Mouse (Mus musculus): Measurements from ENCODE around the gene Prx. TPM values are rescaled to one million over a fixed set of nuclear protein-coding genes. Genes with fewer than 3 reads are reported as not detected.

Prx gene
- polyA plus RNA-seq (2012; fragmentation: generic; extraction: Trizol) = 5.3 TPM
- long read RNA-seq, experiment 1 = 0 reads
- long read RNA-seq, experiment 2, full-length matches to known transcripts = 22 of 27 reads
- long read RNA-seq, experiment 2, partial matches to known transcripts = 4 of 27 reads
- long read RNA-seq, experiment 2, other reads (novel, unspliced or antisense) = 1 of 27 reads

GRCm38 (mm10) chr7:27499036-27499435 is at the start of gene Prx:
Prx (plus strand) TSS chr7:27499324.
- Histone ChIP-seq H3K36me3 (ENCODE audit: control insufficient read depth, insufficient read depth) (no peaks in the 10 kb centered on the region), H3K79me2 (ENCODE audit: control insufficient read depth, insufficient read depth) (no peaks in the 10 kb centered on the region), H3K4me3 (ENCODE audit: insufficient read depth, poor library complexity, severe bottlenecking) (no peak within 1 kb of the TSS), H3K79me3 (ENCODE audit: low read depth) (no peaks in the 10 kb centered on the region), H3ac (ENCODE audit: control insufficient read depth, insufficient read length, low read depth) (no peak within 1 kb of the TSS), H3K27me3 (ENCODE audit: control insufficient read depth, insufficient read depth, insufficient read length) (no peaks in the 10 kb centered on the region)
- TF ChIP-seq MYOD1 (IDR thresholded peaks at IDR 0.05; ENCODE audit: control insufficient read depth, insufficient read length, low read depth) (no peak), MAX (IDR thresholded peaks at IDR 0.05) (no peak), FOSL1 (IDR thresholded peaks at IDR 0.05; ENCODE audit: insufficient read depth, low read length, poor library complexity, severe bottlenecking) (no peak), MYOG (IDR thresholded peaks at IDR 0.05; ENCODE audit: control insufficient read depth, extremely low read depth, insufficient read length) (no peak), CTCF (IDR thresholded peaks at IDR 0.05; ENCODE audit: control insufficient read depth, insufficient read depth, insufficient read length) (no peak), USF1 (IDR thresholded peaks at IDR 0.05; ENCODE audit: low read depth) (no peak), CEBPB (IDR thresholded peaks at IDR 0.05; ENCODE audit: low read depth) (no peak)

GRCm38 (mm10) chr7:27451359-27451758 is 47.8 kb upstream of the Prx start:
- Histone ChIP-seq H3K79me2 (ENCODE audit: control insufficient read depth, insufficient read depth) (no peaks in the 10 kb centered on the region), H3K79me3 (ENCODE audit: low read depth) (no peaks in the 10 kb centered on the region), H3ac (ENCODE audit: control insufficient read depth, insufficient read length, low read depth) (no peak overlapping the region), H3K36me3 (ENCODE audit: control insufficient read depth, insufficient read depth) (no peaks in the 10 kb centered on the region), H3K4me3 (ENCODE audit: insufficient read depth, poor library complexity, severe bottlenecking) (no peak overlapping the region), H3K27me3 (ENCODE audit: control insufficient read depth, insufficient read depth, insufficient read length) (peaks cover 5% of the 10 kb centered on the region)
- no peak for TF ChIP-seq FOSL1 (IDR thresholded peaks at IDR 0.05; ENCODE audit: insufficient read depth, low read length, poor library complexity, severe bottlenecking)
- TF ChIP-seq MYOG (IDR thresholded peaks at IDR 0.05; ENCODE audit: control insufficient read depth, extremely low read depth, insufficient read length) = no peak
- TF ChIP-seq MYOD1 (IDR thresholded peaks at IDR 0.05; ENCODE audit: control insufficient read depth, insufficient read length, low read depth) = no peak
- TF ChIP-seq CEBPB (IDR thresholded peaks at IDR 0.05; ENCODE audit: low read depth) = no peak
- TF ChIP-seq CTCF (IDR thresholded peaks at IDR 0.05; ENCODE audit: control insufficient read depth, insufficient read depth, insufficient read length) = no peak
- TF ChIP-seq USF1 (IDR thresholded peaks at IDR 0.05; ENCODE audit: low read depth) = no peak
- no peak for TF ChIP-seq MAX (IDR thresholded peaks at IDR 0.05)

- Histone ChIP-seq H3K27me3 (ENCODE audit: control insufficient read depth, insufficient read depth, insufficient read length) (no peaks in the 10 kb centered on the region), H3K36me3 (ENCODE audit: control insufficient read depth, insufficient read depth) (no peaks in the 10 kb centered on the region), H3K79me3 (ENCODE audit: low read depth) (no peaks in the 10 kb centered on the region), H3K4me3 (ENCODE audit: insufficient read depth, poor library complexity, severe bottlenecking) (no peak overlapping the region), H3K79me2 (ENCODE audit: control insufficient read depth, insufficient read depth) (no peaks in the 10 kb centered on the region), H3ac (ENCODE audit: control insufficient read depth, insufficient read length, low read depth) (no peak overlapping the region)
- TF ChIP-seq CEBPB (IDR thresholded peaks at IDR 0.05; ENCODE audit: low read depth) = no peak
- no peak for TF ChIP-seq CTCF (IDR thresholded peaks at IDR 0.05; ENCODE audit: control insufficient read depth, insufficient read depth, insufficient read length)
- TF ChIP-seq USF1 (IDR thresholded peaks at IDR 0.05; ENCODE audit: low read depth) = no peak
- TF ChIP-seq FOSL1 (IDR thresholded peaks at IDR 0.05; ENCODE audit: insufficient read depth, low read length, poor library complexity, severe bottlenecking) = no peak
- no peak for TF ChIP-seq MAX (IDR thresholded peaks at IDR 0.05)
- TF ChIP-seq MYOG (IDR thresholded peaks at IDR 0.05; ENCODE audit: control insufficient read depth, extremely low read depth, insufficient read length) = no peak
- no peak for TF ChIP-seq MYOD1 (IDR thresholded peaks at IDR 0.05; ENCODE audit: control insufficient read depth, insufficient read length, low read depth)
These were observed 46.8 kb upstream of the Prx start for GRCm38 (mm10) chr7:27452206-27452770.

GRCm38 (mm10) chr7:27454461-27455121 is 44.5 kb upstream of the Prx start:
- no peaks in the 10 kb centered on the region for H3K27me3 ChIP-seq (ENCODE audit: control insufficient read depth, insufficient read depth, insufficient read length)
- no peak overlapping the region for H3K4me3 ChIP-seq (ENCODE audit: insufficient read depth, poor library complexity, severe bottlenecking)
- no peaks in the 10 kb centered on the region for H3K36me3 ChIP-seq (ENCODE audit: control insufficient read depth, insufficient read depth)
- peak; percentile 21 for TF ChIP-seq MYOD1 (IDR thresholded peaks at IDR 0.05; ENCODE audit: control insufficient read depth, insufficient read length, low read depth)
- no peak for TF ChIP-seq FOSL1 (IDR thresholded peaks at IDR 0.05; ENCODE audit: insufficient read depth, low read length, poor library complexity, severe bottlenecking)
- TF ChIP-seq USF1 (IDR thresholded peaks at IDR 0.05; ENCODE audit: low read depth) = peak; percentile 91
- TF ChIP-seq CTCF (IDR thresholded peaks at IDR 0.05; ENCODE audit: control insufficient read depth, insufficient read depth, insufficient read length) = no peak
- no peak for TF ChIP-seq MAX (IDR thresholded peaks at IDR 0.05)
- no peak for TF ChIP-seq CEBPB (IDR thresholded peaks at IDR 0.05; ENCODE audit: low read depth)
- no peak overlapping the region for H3ac ChIP-seq (ENCODE audit: control insufficient read depth, insufficient read length, low read depth)
- H3K79me3 ChIP-seq (ENCODE audit: low read depth) = no peaks in the 10 kb centered on the region
- H3K79me2 ChIP-seq (ENCODE audit: control insufficient read depth, insufficient read depth) = no peaks in the 10 kb centered on the region

- Histone ChIP-seq H3K79me2 (ENCODE audit: control insufficient read depth, insufficient read depth) (no peaks in the 10 kb centered on the region), H3K79me3 (ENCODE audit: low read depth) (no peaks in the 10 kb centered on the region), H3ac (ENCODE audit: control insufficient read depth, insufficient read length, low read depth) (no peak overlapping the region), H3K27me3 (ENCODE audit: control insufficient read depth, insufficient read depth, insufficient read length) (no peaks in the 10 kb centered on the region), H3K4me3 (ENCODE audit: insufficient read depth, poor library complexity, severe bottlenecking) (no peak overlapping the region), H3K36me3 (ENCODE audit: control insufficient read depth, insufficient read depth) (no peaks in the 10 kb centered on the region)
- TF ChIP-seq MYOG (IDR thresholded peaks at IDR 0.05; ENCODE audit: control insufficient read depth, extremely low read depth, insufficient read length) (no peak), CEBPB (IDR thresholded peaks at IDR 0.05; ENCODE audit: low read depth) (no peak), MAX (IDR thresholded peaks at IDR 0.05) (no peak)
These were observed 43.9 kb upstream of the Prx start for GRCm38 (mm10) chr7:27455273-27455672.

Data from C2C12 (cell line).